Mouse (Mus musculus) midbrain, embryonic 11.5 days (tissue): ENCODE data around the gene Cbx2. TPM values are rescaled to one million over a fixed set of nuclear protein-coding genes. Genes with fewer than 3 reads are reported as not detected.

ENCODE experiments used
- ATAC-seq: fragments of 200-750 bp; cut with Nextera tagmentation; 2 replicates; pipeline ENCODE4 v1.8.0; 2017; ENCODE audit warnings: moderate TSS enrichment, moderate library complexity; ENCODE audit not compliant: low FRiP score
- DNase-seq: peaks from one replicate; pipeline ENCODE4 v3.0.0; 2015; ENCODE audit warnings: low spot score; ENCODE audit errors: missing footprints
- H3K27ac ChIP-seq: fragments of 300-500 bp; sonication (generic); 2 replicates; pipeline ENCODE4 v1.5.1; 2014; ENCODE audit warnings: low read depth, low read length
- H3K27me3 ChIP-seq: fragments of 300-500 bp; sonication (generic); 2 replicates; pipeline ENCODE4 v1.6.1; 2014; ENCODE audit warnings: mild to moderate bottlenecking, low read length, moderate library complexity, mixed read lengths; ENCODE audit not compliant: control insufficient read depth, insufficient read depth
- H3K36me3 ChIP-seq: fragments of 300-500 bp; sonication (generic); 2 replicates; pipeline ENCODE4 v1.6.1; 2014; ENCODE audit warnings: mild to moderate bottlenecking, low read length, moderate library complexity, mixed read lengths; ENCODE audit not compliant: control insufficient read depth, insufficient read depth
- H3K4me1 ChIP-seq: fragments of 300-500 bp; sonication (generic); 2 replicates; pipeline ENCODE4 v1.6.1; 2014; ENCODE audit warnings: low read length; ENCODE audit not compliant: control insufficient read depth, insufficient read depth
- H3K4me2 ChIP-seq: fragments of 300-500 bp; sonication (generic); 2 replicates; pipeline ENCODE4 v1.6.1; 2014; ENCODE audit warnings: mild to moderate bottlenecking, moderate library complexity
- H3K4me3 ChIP-seq: fragments of 300-500 bp; sonication (generic); 2 replicates; pipeline ENCODE4 v1.5.1; 2014; ENCODE audit warnings: low read depth, low read length
- H3K9ac ChIP-seq: fragments of 300-500 bp; sonication (generic); 2 replicates; pipeline ENCODE4 v1.6.1; 2014; ENCODE audit warnings: low read length
- H3K9me3 ChIP-seq: fragments of 300-500 bp; sonication (generic); 2 replicates; pipeline ENCODE4 v1.6.1; 2016; ENCODE audit warnings: low read length; ENCODE audit not compliant: control insufficient read depth
- WGBS: fragments of 180-500 bp; shearing (Covaris S2); extraction: QIAGEN DNeasy Blood & Tissue Kit; methylation state at CpG from one replicate; pipeline ENCODE4 v1.1.7; 2014; 5-methylcytosine and 5-hydroxymethylcytosine counted together
- polyA plus RNA-seq: library from polyadenylated mRNA; unstranded; fragments of >200 nt; fragmentation: Nextera tagmentation; extraction: Ambion mirVana; gene quantifications from 2 replicates; pipeline ENCODE4 v1.2.1, GENCODE M21; 2014

Cbx2 gene
- polyA plus RNA-seq, 1 experiment from 2014 or later = 70.5 TPM

GRCm38 (mm10) chr11:119058041-119058995, 35.6 kb downstream of the Cbx2 start:
- H3K4me1 ChIP-seq = peaks cover 34% of the 10 kb centered on the region
- H3K4me3 ChIP-seq = peak overlapping the region; percentile 5; the same call in 1 of the 2 replicates
- peak; percentile 95 for DNase-seq
- no peaks in the 10 kb centered on the region for H3K9me3 ChIP-seq
- H3K4me2 ChIP-seq = peak overlapping the region; percentile 24
- H3K36me3 ChIP-seq = no peaks in the 10 kb centered on the region
- H3K27me3 ChIP-seq = peaks cover 67% of the 10 kb centered on the region
- peak overlapping the region; percentile 47 for H3K9ac ChIP-seq
- WGBS = 3% methylated on average over 58 of the region's 58 CpGs
- 0 out of 2 replicates have a peak, but pooled peaks have one; percentile 19 for ATAC-seq
- no peak overlapping the region for H3K27ac ChIP-seq

GRCm38 (mm10) chr11:119059256-119059655, 36.5 kb downstream of the Cbx2 start:
- H3K4me3 ChIP-seq = no peak overlapping the region
- H3K9me3 ChIP-seq = no peaks in the 10 kb centered on the region
- H3K9ac ChIP-seq = no peak overlapping the region
- WGBS = 3% methylated on average over 3 of the region's 3 CpGs
- no peak for ATAC-seq
- peaks cover 26% of the 10 kb centered on the region for H3K4me1 ChIP-seq
- peak; percentile 86 for DNase-seq
- H3K27me3 ChIP-seq = peaks cover 59% of the 10 kb centered on the region
- no peak overlapping the region for H3K27ac ChIP-seq
- no peaks in the 10 kb centered on the region for H3K36me3 ChIP-seq
- H3K4me2 ChIP-seq = no peak overlapping the region

DNA sequence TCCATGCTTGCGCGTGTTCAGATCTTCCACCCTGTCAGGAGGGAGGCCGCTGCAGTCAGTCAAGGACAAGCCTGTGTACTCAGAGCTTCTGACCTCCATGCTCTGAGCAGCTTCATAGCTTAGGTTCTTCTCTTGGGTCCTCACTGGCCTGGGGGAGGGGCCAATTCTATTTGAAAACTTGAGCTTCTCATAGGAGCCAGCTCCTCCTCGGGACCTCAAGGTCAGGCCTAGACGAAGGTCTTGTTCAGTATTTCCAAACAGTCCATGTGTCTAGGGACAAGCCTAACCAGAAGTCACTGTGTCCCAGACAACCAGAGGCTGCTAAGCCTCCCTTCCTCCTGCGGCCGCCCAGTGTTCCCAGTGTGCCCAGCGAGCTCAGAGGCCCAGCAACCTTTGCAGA, 44.1 kb downstream of the Cbx2 start:
- WGBS = 70% methylated on average over 8 of the region's 8 CpGs
- peaks cover 2% of the 10 kb centered on the region; the same call in 1 of the 2 replicates for H3K27me3 ChIP-seq

GRCm38 (mm10) chr11:119072239-119072638, 49.5 kb downstream of the Cbx2 start:
- Histone ChIP-seq H3K4me1 (no peaks in the 10 kb centered on the region), H3K27me3 (no peaks in the 10 kb centered on the region), H3K4me2 (no peak overlapping the region), H3K36me3 (no peaks in the 10 kb centered on the region), H3K9me3 (no peaks in the 10 kb centered on the region), H3K9ac (no peak overlapping the region), H3K4me3 (no peak overlapping the region), H3K27ac (no peak overlapping the region)
- DNase-seq (no peak), ATAC-seq (no peak)
- 85% methylated on average over 7 of the region's 7 CpGs for WGBS

More for the DNA sequence above, 44.1 kb downstream of the Cbx2 start:
- no peaks in the 10 kb centered on the region for H3K4me1 ChIP-seq
- H3K4me3 ChIP-seq = no peak overlapping the region
- no peak overlapping the region for H3K9ac ChIP-seq
- no peaks in the 10 kb centered on the region for H3K36me3 ChIP-seq
- DNase-seq = no peak
- no peak overlapping the region for H3K27ac ChIP-seq
- H3K9me3 ChIP-seq = no peaks in the 10 kb centered on the region
- ATAC-seq = no peak
- no peak overlapping the region for H3K4me2 ChIP-seq

DNA sequence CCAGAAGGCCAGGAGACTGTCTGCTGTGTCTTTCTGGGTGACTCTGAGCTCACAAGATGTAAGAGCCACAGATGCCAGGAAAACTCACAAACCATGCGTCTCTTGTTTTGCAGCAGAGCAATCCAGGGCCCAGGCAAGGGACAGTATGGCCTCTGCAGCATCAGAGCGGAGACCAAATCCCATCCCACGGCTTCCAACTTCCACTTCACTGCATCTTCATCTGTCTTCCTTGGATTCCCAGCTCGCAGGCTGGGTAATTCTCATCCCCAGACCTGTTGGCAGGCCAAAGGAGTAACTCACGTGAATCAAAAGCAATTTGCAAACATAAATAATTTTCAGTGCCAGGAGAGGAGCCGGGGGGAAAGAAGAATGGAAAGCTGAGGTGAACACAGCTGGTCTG, 50.2 kb downstream of the Cbx2 start:
- H3K9me3 ChIP-seq = no peaks in the 10 kb centered on the region
- DNase-seq = no peak
- no peak overlapping the region for H3K27ac ChIP-seq
- H3K9ac ChIP-seq = no peak overlapping the region
- no peak for ATAC-seq
- peaks cover 2% of the 10 kb centered on the region; the same call in 1 of the 2 replicates for H3K4me1 ChIP-seq
- no peak overlapping the region for H3K4me3 ChIP-seq
- H3K36me3 ChIP-seq = no peaks in the 10 kb centered on the region
- no peaks in the 10 kb centered on the region for H3K27me3 ChIP-seq
- H3K4me2 ChIP-seq = no peak overlapping the region
- WGBS = 76% methylated on average over 6 of the region's 6 CpGs

GRCm38 (mm10) chr11:119073876-119074433, 51.2 kb downstream of the Cbx2 start:
- Histone ChIP-seq H3K4me2 (no peak overlapping the region), H3K9me3 (no peaks in the 10 kb centered on the region), H3K36me3 (no peaks in the 10 kb centered on the region), H3K4me3 (no peak overlapping the region), H3K4me1 (peaks cover 11% of the 10 kb centered on the region), H3K9ac (no peak overlapping the region), H3K27ac (no peak overlapping the region), H3K27me3 (no peaks in the 10 kb centered on the region)
- WGBS = 71% methylated on average over 6 of the region's 6 CpGs
- DNase-seq = no peak
- no peak for ATAC-seq

DNA sequence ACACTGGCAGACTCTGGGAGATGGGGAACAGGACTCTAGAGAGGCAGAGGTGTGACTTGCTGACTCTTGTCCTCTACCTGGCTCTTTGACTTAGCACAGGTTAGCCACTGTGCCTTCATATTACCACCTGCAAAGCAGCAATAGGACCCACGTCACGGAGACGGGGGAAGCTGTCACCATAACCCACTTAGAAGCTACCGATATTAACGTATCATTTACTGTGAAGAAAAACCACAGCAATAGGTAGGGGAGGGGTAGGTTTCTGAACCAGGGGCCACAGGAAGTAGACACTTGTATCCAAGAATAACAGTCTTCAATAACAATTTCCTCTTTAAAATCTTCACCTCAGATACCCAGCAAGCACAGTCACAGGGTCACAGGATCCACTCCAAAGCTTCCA, 53.0 kb downstream of the Cbx2 start:
- H3K9ac ChIP-seq = no peak overlapping the region
- H3K4me2 ChIP-seq = no peak overlapping the region
- WGBS = 85% methylated on average over 5 of the region's 5 CpGs
- H3K4me3 ChIP-seq = no peak overlapping the region
- ATAC-seq (no peak), DNase-seq (no peak)
- peaks cover 16% of the 10 kb centered on the region for H3K27me3 ChIP-seq
- no peaks in the 10 kb centered on the region for H3K36me3 ChIP-seq
- peaks cover 22% of the 10 kb centered on the region for H3K4me1 ChIP-seq
- no peaks in the 10 kb centered on the region for H3K9me3 ChIP-seq
- no peak overlapping the region for H3K27ac ChIP-seq

- Histone ChIP-seq H3K4me2 (no peak overlapping the region), H3K27me3 (peaks cover 35% of the 10 kb centered on the region), H3K4me1 (peaks cover 37% of the 10 kb centered on the region), H3K9ac (no peak overlapping the region), H3K9me3 (no peaks in the 10 kb centered on the region), H3K27ac (no peak overlapping the region), H3K4me3 (no peak overlapping the region), H3K36me3 (0 out of 2 replicates have a peak, but pooled peaks cover 2% of the 10 kb centered on the region)
- DNase-seq = peak; percentile 87
- WGBS = 74% methylated on average over 4 of the region's 4 CpGs
- no peak for ATAC-seq
These were observed 55.0 kb downstream of the Cbx2 start for GRCm38 (mm10) chr11:119077755-119078154.
